Mouse (Mus musculus) adrenal gland, adult 10 weeks (tissue): Measurements from ENCODE around the gene Kcnj10. TPM values are rescaled to one million over a fixed set of nuclear protein-coding genes. Genes with fewer than 3 reads are reported as not detected.

Experiments
- polyA plus RNA-seq: library from polyadenylated mRNA; stranded (reverse); fragments of 350-450 nt; fragmentation: Illumina TruSeq; extraction: RNeasy Lipid Tissue Mini Kit (QIAGEN cat#74804); gene quantifications from one replicate; pipeline ENCODE4 v1.2.3, GENCODE M21; 2014; ENCODE audit warnings: low read depth, low replicate concordance

Gene Kcnj10
- polyA plus RNA-seq, result 2.2 TPM

DNA sequence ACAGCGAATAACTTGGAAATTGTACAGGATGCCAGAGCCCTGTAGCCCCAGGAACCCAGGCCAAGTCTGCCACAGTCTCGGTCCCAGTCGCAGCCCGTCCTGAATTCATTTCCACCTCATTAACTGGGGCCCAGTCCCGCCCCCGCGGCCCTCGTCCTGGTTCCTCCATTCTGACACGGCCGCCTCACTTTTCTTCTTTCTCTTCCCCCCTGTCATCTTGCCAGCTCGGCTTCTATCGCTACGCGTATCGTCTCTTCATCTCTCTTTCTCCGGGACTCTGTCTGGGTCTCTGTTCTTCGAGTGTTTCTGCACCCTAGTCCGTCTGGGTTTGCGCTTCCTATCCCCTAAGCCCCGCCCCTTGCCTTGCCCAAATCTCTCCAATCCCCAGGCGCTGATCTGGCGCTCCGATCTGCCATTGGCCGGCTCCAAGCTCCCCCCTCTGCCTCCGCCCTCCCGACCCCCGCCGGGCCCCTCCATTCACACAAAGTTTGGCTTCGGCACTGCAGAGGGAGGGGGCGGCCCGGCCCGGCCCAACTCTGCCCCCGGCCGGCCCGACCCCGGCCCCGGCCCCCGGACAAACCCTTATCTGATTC is at the start of gene Kcnj10:
Kcnj10 (plus strand) TSS at position 482 of the 593 bp plus-strand sequence.

DNA sequence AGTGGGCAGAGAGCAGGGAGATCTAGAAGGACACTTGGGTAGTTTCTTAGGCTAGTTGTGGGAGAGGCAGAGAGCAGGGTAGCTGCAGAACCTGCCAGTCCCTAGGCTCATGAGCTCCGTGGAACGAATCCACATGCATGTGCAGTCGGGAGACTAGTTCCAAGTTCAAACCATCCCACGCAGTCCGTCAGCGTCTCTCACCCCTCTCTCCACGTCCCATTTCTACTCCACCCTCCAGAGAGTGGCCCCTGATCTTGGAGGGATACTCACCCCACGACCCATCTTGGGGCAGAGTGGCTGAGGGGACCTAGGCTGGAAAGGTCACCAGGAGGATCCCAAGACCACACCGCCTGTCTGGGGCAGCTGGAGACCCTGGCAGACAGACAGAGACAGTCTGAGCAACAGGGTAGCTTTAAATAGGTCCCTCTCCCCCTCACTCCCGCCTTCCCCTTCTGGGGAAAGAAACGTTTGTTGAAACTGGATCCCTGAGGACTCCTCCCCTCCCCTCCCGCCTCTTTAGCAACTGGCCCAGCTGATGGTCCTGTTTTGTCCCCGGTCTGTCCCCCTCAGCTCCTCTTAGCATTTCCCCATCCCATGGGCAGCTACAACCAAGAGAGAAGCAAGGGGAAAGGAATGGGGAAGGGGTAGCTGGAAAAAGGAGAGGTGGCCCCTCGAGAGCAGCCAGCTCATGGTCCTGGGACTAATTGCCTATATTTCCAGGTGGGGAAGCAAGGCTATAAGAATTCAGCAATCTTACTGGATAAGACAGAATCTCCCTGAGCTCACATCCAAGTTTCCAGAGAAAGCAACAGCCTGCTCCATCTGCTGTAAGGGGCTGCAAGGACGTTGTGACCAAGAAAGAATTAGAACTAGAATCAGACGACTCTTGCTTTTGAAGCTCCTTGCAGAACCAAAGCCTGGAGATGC is 43.1 kb upstream of the Kcnj10 start, which contains the start of gene Atp1a2:
Atp1a2 (minus strand) TSS at position 454 of the 927 bp plus-strand sequence.

DNA sequence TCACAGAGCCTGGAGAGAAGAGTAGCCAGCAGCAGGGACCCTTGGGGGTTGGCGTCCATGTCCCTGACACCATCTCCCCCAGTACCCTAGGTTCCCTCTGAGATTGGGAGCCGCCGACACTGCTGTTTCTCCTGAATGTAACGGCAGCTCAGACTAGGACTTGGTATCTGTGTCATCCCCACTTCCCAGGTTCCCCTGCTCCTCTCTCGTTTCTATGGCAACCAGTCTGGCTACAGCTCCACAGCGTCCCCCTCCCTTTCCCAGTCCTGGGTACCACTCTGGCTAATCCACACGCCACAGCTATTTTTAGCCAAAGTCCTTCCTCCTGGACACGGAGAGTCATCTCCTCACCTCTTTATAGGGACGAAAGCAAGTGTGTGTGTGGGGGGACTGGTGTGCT is 11.9 kb upstream of the Kcnj10 start, which contains the start of gene Kcnj9:
Kcnj9 (minus strand) TSS at position 188 of the 400 bp plus-strand sequence.

DNA sequence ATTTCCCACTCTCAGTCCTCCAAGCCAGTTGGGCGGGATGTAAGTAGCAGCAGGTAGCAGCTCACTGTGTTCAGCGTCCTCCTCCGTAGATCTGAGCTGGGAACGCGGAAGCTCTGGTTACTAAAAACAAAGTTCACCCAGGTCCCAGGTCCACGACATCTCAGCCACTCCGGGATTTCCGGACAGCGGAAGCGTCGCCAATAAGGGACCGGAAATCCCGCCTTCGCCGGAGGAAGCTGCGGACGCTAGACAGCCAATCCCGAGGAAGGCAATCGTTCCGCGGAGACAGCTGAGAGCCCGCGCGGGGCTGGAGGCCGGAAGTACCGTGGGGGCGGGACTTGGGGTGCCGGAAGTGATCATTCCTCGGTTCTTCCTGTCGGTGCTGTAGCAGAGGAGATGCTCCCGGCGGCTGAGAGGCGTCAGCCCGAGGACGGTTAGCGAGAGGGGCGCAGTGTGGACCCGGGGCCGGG is 35.2 kb downstream of the Kcnj10 start, which contains the start of gene Pigm:
Pigm (plus strand) TSS at position 349 of the 470 bp plus-strand sequence.

Other genes starting within 250 kb of the Kcnj10 start
- gene Pex19, start 214.5 kb upstream of the Kcnj10 start, polyA plus RNA-seq, result 83.5 TPM
- 119 TPM for gene Dcaf8, start 193.1 kb upstream of the Kcnj10 start, polyA plus RNA-seq
- 64.1 TPM for gene Pea15a, start 134.4 kb upstream of the Kcnj10 start, polyA plus RNA-seq
- 7.2 TPM for gene Casq1, start 121.3 kb upstream of the Kcnj10 start, polyA plus RNA-seq
- gene Atp1a4, start 82.8 kb upstream of the Kcnj10 start, polyA plus RNA-seq, result 2.6 TPM
- 1.0 TPM for gene Igsf8, start 79.6 kb upstream of the Kcnj10 start, polyA plus RNA-seq
- 29.0 TPM for gene Atp1a2, start 43.1 kb upstream of the Kcnj10 start, polyA plus RNA-seq
- gene Kcnj9, start 11.9 kb upstream of the Kcnj10 start, polyA plus RNA-seq, result not detected
- 19.5 TPM for gene Pigm, start 35.3 kb downstream of the Kcnj10 start, polyA plus RNA-seq
- 3.6 TPM for gene Slamf9, start 134.1 kb downstream of the Kcnj10 start, polyA plus RNA-seq
- gene Igsf9, start 140.6 kb downstream of the Kcnj10 start, polyA plus RNA-seq, result not detected
- 30.3 TPM for gene Tagln2, start 158.8 kb downstream of the Kcnj10 start, polyA plus RNA-seq
- gene Cfap45, start 179.6 kb downstream of the Kcnj10 start, polyA plus RNA-seq, result not detected
- not detected for gene Vsig8, start 214.7 kb downstream of the Kcnj10 start, polyA plus RNA-seq
- gene Slamf8, start 249.4 kb downstream of the Kcnj10 start, polyA plus RNA-seq, result not detected